Mouse (Mus musculus): Measurements from ENCODE around the gene Fate1. TPM values are rescaled to one million over a fixed set of nuclear protein-coding genes. Genes with fewer than 3 reads are reported as not detected.

The Fate1 gene
- polyA plus RNA-seq (2014; fragmentation: Nextera tagmentation; extraction: Ambion mirVana) = not detected in 2 replicates

GRCm38 (mm10) chrX:71972686-71973085 is at the start of gene Fate1:
Gene Fate1, plus strand, starts transcription at chrX:71972986.
- Histone ChIP-seq H3K27me3 (ENCODE audit: control insufficient read depth, insufficient read depth, low read length) (no peaks in the 10 kb centered on the region), H3K9me3 (replicated peaks; ENCODE audit: control insufficient read depth, low read length) (no peaks in the 10 kb centered on the region), H3K36me3 (replicated peaks; ENCODE audit: control insufficient read depth, insufficient read depth, low read depth, low read length) (no peaks in the 10 kb centered on the region), H3K4me1 (ENCODE audit: control insufficient read depth, insufficient read depth, low read length) (no peaks in the 10 kb centered on the region), H3K27ac (replicated peaks; ENCODE audit: low read depth, low read length) (no peak within 1 kb of the TSS), H3K4me3 (ENCODE audit: low read depth, low read length) (no peak within 1 kb of the TSS), H3K4me2 (ENCODE audit: low read depth, low read length) (no peak within 1 kb of the TSS), H3K9ac (replicated peaks; ENCODE audit: low read length) (no peak within 1 kb of the TSS)
- 57% methylated on average over 2 of the region's 2 CpGs for WGBS
- DNase-seq (ENCODE audit: low spot score) (no peak), ATAC-seq (replicated peaks; ENCODE audit: insufficient number of reproducible peaks, low FRiP score, low TSS enrichment, low read depth) (no peak)

GRCm38 (mm10) chrX:71946631-71947030 is 26.2 kb upstream of the Fate1 start:
- no peak overlapping the region for H3K4me2 ChIP-seq (ENCODE audit: low read depth, low read length)
- ATAC-seq (replicated peaks; ENCODE audit: insufficient number of reproducible peaks, low FRiP score, low TSS enrichment, low read depth) = no peak; the same call in 1 of the 2 replicates
- H3K9ac ChIP-seq (replicated peaks; ENCODE audit: low read length) = no peak overlapping the region
- no peaks in the 10 kb centered on the region for H3K27me3 ChIP-seq (ENCODE audit: control insufficient read depth, insufficient read depth, low read length)
- no peaks in the 10 kb centered on the region for H3K9me3 ChIP-seq (replicated peaks; ENCODE audit: control insufficient read depth, low read length)
- H3K4me3 ChIP-seq (ENCODE audit: low read depth, low read length) = no peak overlapping the region
- 29% methylated on average over 3 of the region's 3 CpGs for WGBS
- H3K27ac ChIP-seq (replicated peaks; ENCODE audit: low read depth, low read length) = no peak overlapping the region
- DNase-seq (ENCODE audit: low spot score) = peak; percentile 72
- H3K36me3 ChIP-seq (replicated peaks; ENCODE audit: control insufficient read depth, insufficient read depth, low read depth, low read length) = no peaks in the 10 kb centered on the region
- H3K4me1 ChIP-seq (ENCODE audit: control insufficient read depth, insufficient read depth, low read length) = no peaks in the 10 kb centered on the region

GRCm38 (mm10) chrX:71958366-71958765 is 14.4 kb upstream of the Fate1 start:
- no peaks in the 10 kb centered on the region for H3K4me1 ChIP-seq (ENCODE audit: control insufficient read depth, insufficient read depth, low read length)
- no peak overlapping the region for H3K27ac ChIP-seq (replicated peaks; ENCODE audit: low read depth, low read length)
- ATAC-seq (replicated peaks; ENCODE audit: insufficient number of reproducible peaks, low FRiP score, low TSS enrichment, low read depth) = no peak
- H3K36me3 ChIP-seq (replicated peaks; ENCODE audit: control insufficient read depth, insufficient read depth, low read depth, low read length) = no peaks in the 10 kb centered on the region
- no peaks in the 10 kb centered on the region; the same call in 1 of the 2 replicates for H3K27me3 ChIP-seq (ENCODE audit: control insufficient read depth, insufficient read depth, low read length)
- no peaks in the 10 kb centered on the region for H3K9me3 ChIP-seq (replicated peaks; ENCODE audit: control insufficient read depth, low read length)
- no peak overlapping the region for H3K4me3 ChIP-seq (ENCODE audit: low read depth, low read length)
- no peak overlapping the region for H3K9ac ChIP-seq (replicated peaks; ENCODE audit: low read length)
- no peak for DNase-seq (ENCODE audit: low spot score)
- no peak overlapping the region for H3K4me2 ChIP-seq (ENCODE audit: low read depth, low read length)

- H3K9ac ChIP-seq (replicated peaks; ENCODE audit: low read length) = peak within 1 kb of the TSS; percentile 70
- no peak within 1 kb of the TSS for H3K27ac ChIP-seq (replicated peaks; ENCODE audit: low read depth, low read length)
- no peaks in the 10 kb centered on the region; the same call in 1 of the 2 replicates for H3K27me3 ChIP-seq (ENCODE audit: control insufficient read depth, insufficient read depth, low read length)
- no peaks in the 10 kb centered on the region for H3K9me3 ChIP-seq (replicated peaks; ENCODE audit: control insufficient read depth, low read length)
- peak within 1 kb of the TSS; percentile 67 for H3K4me2 ChIP-seq (ENCODE audit: low read depth, low read length)
- ATAC-seq (replicated peaks; ENCODE audit: insufficient number of reproducible peaks, low FRiP score, low TSS enrichment, low read depth) (peak; percentile 93), DNase-seq (ENCODE audit: low spot score) (peak; percentile 77)
- H3K4me1 ChIP-seq (ENCODE audit: control insufficient read depth, insufficient read depth, low read length) = no peaks in the 10 kb centered on the region
- 11% methylated on average over 48 of the region's 72 CpGs for WGBS
- peak within 1 kb of the TSS; percentile 43 for H3K4me3 ChIP-seq (ENCODE audit: low read depth, low read length)
- H3K36me3 ChIP-seq (replicated peaks; ENCODE audit: control insufficient read depth, insufficient read depth, low read depth, low read length) = no peaks in the 10 kb centered on the region
Measured at GRCm38 (mm10) chrX:71962073-71963051, 10.4 kb upstream of the Fate1 start, which contains the start of gene Prrg3. Gene Prrg3, plus strand, starts transcription at chrX:71962624.

- no peak overlapping the region for H3K27ac ChIP-seq (replicated peaks; ENCODE audit: low read depth, low read length)
- ATAC-seq (replicated peaks; ENCODE audit: insufficient number of reproducible peaks, low FRiP score, low TSS enrichment, low read depth) = no peak
Measured at GRCm38 (mm10) chrX:71963275-71963912, 9.4 kb upstream of the Fate1 start.

GRCm38 (mm10) chrX:71968216-71968615 is 4.6 kb upstream of the Fate1 start:
- Histone ChIP-seq H3K27ac (replicated peaks; ENCODE audit: low read depth, low read length) (no peak overlapping the region), H3K9me3 (replicated peaks; ENCODE audit: control insufficient read depth, low read length) (no peaks in the 10 kb centered on the region), H3K9ac (replicated peaks; ENCODE audit: low read length) (no peak overlapping the region), H3K4me3 (ENCODE audit: low read depth, low read length) (no peak overlapping the region), H3K4me2 (ENCODE audit: low read depth, low read length) (no peak overlapping the region), H3K36me3 (replicated peaks; ENCODE audit: control insufficient read depth, insufficient read depth, low read depth, low read length) (no peaks in the 10 kb centered on the region), H3K27me3 (ENCODE audit: control insufficient read depth, insufficient read depth, low read length) (no peaks in the 10 kb centered on the region), H3K4me1 (ENCODE audit: control insufficient read depth, insufficient read depth, low read length) (no peaks in the 10 kb centered on the region)
- 83% methylated on average over 1 of the region's 1 CpGs for WGBS
- ATAC-seq (replicated peaks; ENCODE audit: insufficient number of reproducible peaks, low FRiP score, low TSS enrichment, low read depth) = no peak
- no peak for DNase-seq (ENCODE audit: low spot score)

More at GRCm38 (mm10) chrX:71963275-71963912, 9.4 kb upstream of the Fate1 start:
- Histone ChIP-seq H3K4me2 (ENCODE audit: low read depth, low read length) (peak overlapping the region; percentile 67), H3K36me3 (replicated peaks; ENCODE audit: control insufficient read depth, insufficient read depth, low read depth, low read length) (no peaks in the 10 kb centered on the region), H3K4me1 (ENCODE audit: control insufficient read depth, insufficient read depth, low read length) (no peaks in the 10 kb centered on the region), H3K9me3 (replicated peaks; ENCODE audit: control insufficient read depth, low read length) (no peaks in the 10 kb centered on the region), H3K9ac (replicated peaks; ENCODE audit: low read length) (peak overlapping the region; percentile 43), H3K4me3 (ENCODE audit: low read depth, low read length) (peak overlapping the region; percentile 43), H3K27me3 (ENCODE audit: control insufficient read depth, insufficient read depth, low read length) (no peaks in the 10 kb centered on the region; the same call in 1 of the 2 replicates)
- 40% methylated on average over 9 of the region's 9 CpGs for WGBS
- no peak for DNase-seq (ENCODE audit: low spot score)

GRCm38 (mm10) chrX:71968816-71969215 is 4.0 kb upstream of the Fate1 start:
- no peaks in the 10 kb centered on the region for H3K4me1 ChIP-seq (ENCODE audit: control insufficient read depth, insufficient read depth, low read length)
- ATAC-seq (replicated peaks; ENCODE audit: insufficient number of reproducible peaks, low FRiP score, low TSS enrichment, low read depth) (no peak), DNase-seq (ENCODE audit: low spot score) (no peak)
- WGBS = 79% methylated on average over 6 of the region's 6 CpGs
- no peaks in the 10 kb centered on the region for H3K9me3 ChIP-seq (replicated peaks; ENCODE audit: control insufficient read depth, low read length)
- H3K27ac ChIP-seq (replicated peaks; ENCODE audit: low read depth, low read length) = no peak overlapping the region
- H3K9ac ChIP-seq (replicated peaks; ENCODE audit: low read length) = no peak overlapping the region
- H3K4me2 ChIP-seq (ENCODE audit: low read depth, low read length) = no peak overlapping the region
- H3K27me3 ChIP-seq (ENCODE audit: control insufficient read depth, insufficient read depth, low read length) = no peaks in the 10 kb centered on the region
- H3K36me3 ChIP-seq (replicated peaks; ENCODE audit: control insufficient read depth, insufficient read depth, low read depth, low read length) = no peaks in the 10 kb centered on the region
- H3K4me3 ChIP-seq (ENCODE audit: low read depth, low read length) = no peak overlapping the region

- H3K9me3 ChIP-seq (replicated peaks; ENCODE audit: control insufficient read depth, low read length) = no peaks in the 10 kb centered on the region
- ATAC-seq (replicated peaks; ENCODE audit: insufficient number of reproducible peaks, low FRiP score, low TSS enrichment, low read depth) (no peak), DNase-seq (ENCODE audit: low spot score) (no peak)
- no peak overlapping the region for H3K4me3 ChIP-seq (ENCODE audit: low read depth, low read length)
- no peak overlapping the region for H3K4me2 ChIP-seq (ENCODE audit: low read depth, low read length)
- no peaks in the 10 kb centered on the region for H3K27me3 ChIP-seq (ENCODE audit: control insufficient read depth, insufficient read depth, low read length)
- no peaks in the 10 kb centered on the region for H3K4me1 ChIP-seq (ENCODE audit: control insufficient read depth, insufficient read depth, low read length)
- no peak overlapping the region for H3K27ac ChIP-seq (replicated peaks; ENCODE audit: low read depth, low read length)
- no peaks in the 10 kb centered on the region for H3K36me3 ChIP-seq (replicated peaks; ENCODE audit: control insufficient read depth, insufficient read depth, low read depth, low read length)
- H3K9ac ChIP-seq (replicated peaks; ENCODE audit: low read length) = no peak overlapping the region
- 65% methylated on average over 5 of the region's 5 CpGs for WGBS
Measured at GRCm38 (mm10) chrX:71971325-71971724, 1.5 kb upstream of the Fate1 start.
